16 mouse cellular contexts compared by ENCODE assay signal in the genomic region with DNA sequence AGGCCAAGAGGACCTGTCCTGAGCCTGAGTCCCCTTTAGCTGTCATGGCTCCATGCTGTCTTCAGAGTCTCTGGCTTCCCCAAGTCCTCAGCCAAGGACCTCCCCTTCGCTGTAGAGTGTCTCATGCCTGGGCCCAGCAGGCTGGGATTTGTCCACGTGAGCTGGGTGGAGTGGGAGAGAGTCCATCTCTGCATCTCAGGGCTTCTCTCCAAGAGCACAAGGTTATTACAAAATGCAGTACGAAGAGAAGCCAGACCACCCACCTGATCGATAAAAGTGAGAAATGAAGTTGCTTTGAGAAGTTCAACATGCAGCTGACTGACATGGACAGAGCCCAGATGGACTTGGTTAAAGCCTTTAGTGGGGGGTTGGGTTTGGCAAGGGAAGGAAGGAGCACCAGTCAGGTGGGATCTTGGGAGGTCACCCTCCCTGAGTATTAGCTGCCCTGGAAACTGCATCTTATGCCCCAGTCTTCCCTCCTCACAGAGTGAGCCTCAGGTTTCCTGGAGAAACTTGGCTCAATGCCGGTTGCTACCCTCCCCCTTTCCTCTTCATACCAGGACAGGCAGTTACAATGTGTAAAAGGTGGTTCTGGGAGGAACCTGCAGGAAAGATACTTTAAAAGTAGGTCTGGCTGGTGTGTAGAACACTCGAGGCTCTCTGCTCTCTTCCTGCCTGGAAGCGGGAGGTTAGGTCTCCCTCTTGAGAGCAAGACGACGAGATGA. TPM values are rescaled to one million over a fixed set of nuclear protein-coding genes. Genes with fewer than 3 reads are reported as not detected.
A peak's percentile ranks its signal among the peaks of the same experiment; 100 is the strongest.
DNase-seq lines count a peak whose midpoint lies in the region; ATAC-seq and TF ChIP-seq lines count a peak whose summit lies in the region.
"Had no signal": no experiment of that assay in that cellular context is flagged by ENCODE, and none has a peak within 500 bp of the region (broad histone marks: within the 10 kb centered on the region; RNA-seq: fewer than 3 reads in every experiment).

No protein-coding gene starts in this region.

- H3K9me3 ChIP-seq in stomach, embryonic 14.5 days (ENCODE audit: control insufficient read depth, low read depth, low read length) = no peaks in the 10 kb centered on the region
- no peaks in the 10 kb centered on the region for H3K9me3 ChIP-seq in stomach, postnatal 0 days (ENCODE audit: control insufficient read depth, low read length)
- no peaks in the 10 kb centered on the region for H3K9me3 ChIP-seq in lung, embryonic 16.5 days (ENCODE audit: control insufficient read depth, low read length)
- H3K9me3 ChIP-seq: heart, embryonic 15.5 days; liver, embryonic 15.5 days; midbrain, embryonic 13.5 days had no signal

- H3K27me3 ChIP-seq in stomach, embryonic 14.5 days (ENCODE audit: control insufficient read depth, insufficient read depth, low read length) = no peaks in the 10 kb centered on the region
- no peaks in the 10 kb centered on the region for H3K27me3 ChIP-seq in stomach, postnatal 0 days (ENCODE audit: control insufficient read depth, insufficient read depth, low read length)
- no peaks in the 10 kb centered on the region for H3K27me3 ChIP-seq in lung, embryonic 16.5 days (ENCODE audit: control insufficient read depth, insufficient read depth, low read depth, low read length)
- H3K27me3 ChIP-seq: heart, embryonic 15.5 days; midbrain, embryonic 13.5 days had no signal

- no peak for TF ChIP-seq CTCF in stomach, postnatal 0 days (IDR thresholded peaks at IDR 0.05; ENCODE audit: low read depth)

- peak overlapping the region; percentile 72 for H3K27ac ChIP-seq in stomach, embryonic 14.5 days (ENCODE audit: low read length)
- H3K27ac ChIP-seq in stomach, postnatal 0 days (replicated peaks) = no peak overlapping the region
- peak overlapping the region; percentile 40; the same call in 1 of the 2 replicates for H3K27ac ChIP-seq in lung, embryonic 16.5 days (ENCODE audit: low read length)
- H3K27ac ChIP-seq: heart, embryonic 15.5 days; liver, embryonic 15.5 days; midbrain, embryonic 13.5 days had no signal

- peaks cover 16% of the 10 kb centered on the region for H3K4me1 ChIP-seq in stomach, embryonic 14.5 days (ENCODE audit: control insufficient read depth, insufficient read depth, low read length)
- H3K4me1 ChIP-seq in stomach, postnatal 0 days (replicated peaks; ENCODE audit: control insufficient read depth, insufficient read depth) = no peaks in the 10 kb centered on the region; the same call in 1 of the 2 replicates
- H3K4me1 ChIP-seq in lung, embryonic 16.5 days (replicated peaks; ENCODE audit: control insufficient read depth, insufficient read depth, low read length) = peaks cover 19% of the 10 kb centered on the region

- H3K9ac ChIP-seq in stomach, embryonic 14.5 days (replicated peaks; ENCODE audit: low read depth, low read length) = no peak overlapping the region
- H3K9ac ChIP-seq in stomach, postnatal 0 days (ENCODE audit: low read length) = no peak overlapping the region
- no peak overlapping the region for H3K9ac ChIP-seq in lung, embryonic 16.5 days (ENCODE audit: low read length)
- H3K9ac ChIP-seq: heart, embryonic 15.5 days; liver, embryonic 15.5 days; midbrain, embryonic 13.5 days had no signal

- no peak for TF ChIP-seq EP300 in stomach, postnatal 0 days (optimal IDR thresholded peaks at IDR 0.05)

- no peak overlapping the region for H3K4me3 ChIP-seq in stomach, embryonic 14.5 days (ENCODE audit: low read depth, low read length)
- H3K4me3 ChIP-seq in stomach, postnatal 0 days (ENCODE audit: low read depth, low read length) = no peak overlapping the region
- no peak overlapping the region for H3K4me3 ChIP-seq in lung, embryonic 16.5 days (ENCODE audit: low read length)
- H3K4me3 ChIP-seq: heart, embryonic 15.5 days; liver, embryonic 15.5 days; midbrain, embryonic 13.5 days had no signal

- 51% methylated on average over 9 of the region's 9 CpGs for WGBS in stomach, embryonic 14.5 days
- 44% methylated on average over 9 of the region's 9 CpGs for WGBS in stomach, postnatal 0 days
- WGBS in lung, embryonic 16.5 days = 37% methylated on average over 9 of the region's 9 CpGs

- no peak; the same call in 1 of the 2 replicates for ATAC-seq in stomach, embryonic 14.5 days (ENCODE audit: insufficient number of reproducible peaks, insufficient read depth, low FRiP score, low read depth)
- ATAC-seq in stomach, postnatal 0 days (ENCODE audit: low FRiP score, low TSS enrichment) = no peak
- ATAC-seq in lung, embryonic 16.5 days (ENCODE audit: low read depth) = peak; percentile 14; the same call in 1 of the 2 replicates
- no peak for ATAC-seq in megakaryocyte progenitor cell, adult 5-6 weeks (replicated peaks; ENCODE audit: poor library complexity)
- ATAC-seq: midbrain, embryonic 13.5 days had no signal

- H3K36me3 ChIP-seq in stomach, embryonic 14.5 days (ENCODE audit: control insufficient read depth, insufficient read depth, low read length) = peaks cover 5% of the 10 kb centered on the region; the same call in 1 of the 2 replicates
- peaks cover 7% of the 10 kb centered on the region for H3K36me3 ChIP-seq in stomach, postnatal 0 days (ENCODE audit: control insufficient read depth, insufficient read depth, low read length)
- peaks cover 5% of the 10 kb centered on the region; the same call in 1 of the 2 replicates for H3K36me3 ChIP-seq in lung, embryonic 16.5 days (ENCODE audit: control insufficient read depth, insufficient read depth, low read length)

- no peak overlapping the region for H3K4me2 ChIP-seq in stomach, embryonic 14.5 days (replicated peaks; ENCODE audit: low read depth, low read length)
- H3K4me2 ChIP-seq in stomach, postnatal 0 days (replicated peaks; ENCODE audit: low read depth) = no peak overlapping the region
- H3K4me2 ChIP-seq in lung, embryonic 16.5 days (ENCODE audit: low read depth, low read length) = no peak overlapping the region
- H3K4me2 ChIP-seq: heart, embryonic 15.5 days; liver, embryonic 15.5 days; midbrain, embryonic 13.5 days had no signal

- peak; percentile 44 to 50 for DNase-seq in heart, adult 18-20 months
- no peak for DNase-seq in heart, adult 8-10 months (ENCODE audit: low spot score)
- DNase-seq in stomach, postnatal 0 days (ENCODE audit: low spot score) = no peak
- DNase-seq in ovary, adult 18-20 months (ENCODE audit: low spot score) = no peak
- no peak for DNase-seq in layer of hippocampus, postnatal 36 days
- DNase-seq: cerebellum, adult 9-11 months; thymus, adult 2 months had no signal

RNA-seq across cellular contexts. Expression of a gene that starts 4.9 kb away (rescaled TPM):
- 10 to 100 TPM; 62.0 to 69.1 TPM for total RNA-seq in heart, adult 18-20 months (2021)
- total RNA-seq in heart, adult 8-10 months (2022) = 10 to 100 TPM; 62.8 to 66.2 (median 63.3) TPM
- 55.9 and 66.9 TPM in 2 replicates for polyA plus RNA-seq in stomach, embryonic 14.5 days (2014; fragmentation: Nextera tagmentation; extraction: Ambion mirVana)
- 48.0 and 49.5 TPM in 2 replicates for polyA plus RNA-seq in stomach, postnatal 0 days (2015; fragmentation: Nextera tagmentation; extraction: Ambion mirVana)
- polyA plus RNA-seq in lung, embryonic 16.5 days (2015; fragmentation: Nextera tagmentation; extraction: Ambion mirVana) = 48.0 and 62.6 TPM in 2 replicates
- total RNA-seq in megakaryocyte progenitor cell, adult 5-6 weeks (2015) = 41.5 and 52.4 TPM in 2 replicates
- 18.0 and 27.9 TPM in 2 replicates for total RNA-seq in megakaryocyte progenitor cell, adult 5-6 weeks (2017)
- total RNA-seq in layer of hippocampus, postnatal 36 days (2021) = 10 to 100 TPM; 79.1 to 87.3 TPM

RNA-seq across cellular contexts. Expression of a gene that starts 5.1 kb away (rescaled TPM):
- total RNA-seq in heart, adult 18-20 months (2021) = 1 to 10 TPM; 3.6 to 4.0 TPM
- total RNA-seq in heart, adult 8-10 months (2022) = 1 to 10 TPM; 3.5 to 5.2 (median 4.4) TPM
- polyA plus RNA-seq in stomach, embryonic 14.5 days (2014; fragmentation: Nextera tagmentation; extraction: Ambion mirVana) = 12.6 and 14.6 TPM in 2 replicates
- polyA plus RNA-seq in stomach, postnatal 0 days (2015; fragmentation: Nextera tagmentation; extraction: Ambion mirVana) = 8.2 TPM in 2 replicates
- 15.0 and 15.2 TPM in 2 replicates for polyA plus RNA-seq in lung, embryonic 16.5 days (2015; fragmentation: Nextera tagmentation; extraction: Ambion mirVana)
- total RNA-seq in megakaryocyte progenitor cell, adult 5-6 weeks (2015) = 30.3 and 31.8 TPM in 2 replicates
- 32.2 and 33.1 TPM in 2 replicates for total RNA-seq in megakaryocyte progenitor cell, adult 5-6 weeks (2017)
- 10 to 100 TPM in 1 of 2 experiments, 1 to 10 TPM in 1; 9.5 to 11.4 TPM for total RNA-seq in layer of hippocampus, postnatal 36 days (2021)

RNA-seq across cellular contexts. Expression of a gene that starts 6.2 kb away (rescaled TPM):
- total RNA-seq in heart, adult 18-20 months (2021) = not detected
- total RNA-seq in heart, adult 8-10 months (2022) = under 1 TPM in 2 of 4 experiments, not detected in 2; 0.24 to 0.57 TPM
- polyA plus RNA-seq in stomach, embryonic 14.5 days (2014; fragmentation: Nextera tagmentation; extraction: Ambion mirVana) = not detected in 2 replicates
- 0.08 TPM in 1 of 2 replicates, not detected in the other for polyA plus RNA-seq in stomach, postnatal 0 days (2015; fragmentation: Nextera tagmentation; extraction: Ambion mirVana)
- polyA plus RNA-seq in lung, embryonic 16.5 days (2015; fragmentation: Nextera tagmentation; extraction: Ambion mirVana) = not detected in 2 replicates
- total RNA-seq in megakaryocyte progenitor cell, adult 5-6 weeks (2015) = 0.12 TPM in 1 of 2 replicates, not detected in the other
- total RNA-seq in megakaryocyte progenitor cell, adult 5-6 weeks (2017) = not detected in 2 replicates
- under 1 TPM in 1 of 2 experiments, not detected in 1; 0.35 TPM for total RNA-seq in layer of hippocampus, postnatal 36 days (2021)
- total RNA-seq: MEL had no signal
- polyA plus RNA-seq: C2C12; heart, embryonic 15.5 days; liver, embryonic 15.5 days; midbrain, embryonic 13.5 days; small intestine, adult 2 months had no signal

RNA-seq across cellular contexts. Expression of a gene that starts 39.6 kb away (rescaled TPM):
- 10 to 100 TPM; 40.8 to 42.7 TPM for total RNA-seq in heart, adult 18-20 months (2021)
- total RNA-seq in heart, adult 8-10 months (2022) = 10 to 100 TPM; 39.5 to 50.6 (median 44.3) TPM
- 394 and 436 TPM in 2 replicates for polyA plus RNA-seq in stomach, embryonic 14.5 days (2014; fragmentation: Nextera tagmentation; extraction: Ambion mirVana)
- 311 and 314 TPM in 2 replicates for polyA plus RNA-seq in stomach, postnatal 0 days (2015; fragmentation: Nextera tagmentation; extraction: Ambion mirVana)
- polyA plus RNA-seq in lung, embryonic 16.5 days (2015; fragmentation: Nextera tagmentation; extraction: Ambion mirVana) = 279 and 290 TPM in 2 replicates
- 258 and 268 TPM in 2 replicates for total RNA-seq in megakaryocyte progenitor cell, adult 5-6 weeks (2015)
- total RNA-seq in megakaryocyte progenitor cell, adult 5-6 weeks (2017) = 117 and 152 TPM in 2 replicates
- total RNA-seq in layer of hippocampus, postnatal 36 days (2021) = 10 to 100 TPM; 61.5 to 65.4 TPM

RNA-seq across cellular contexts. Expression of a gene that starts 48.5 kb away (rescaled TPM):
- total RNA-seq in heart, adult 18-20 months (2021) = 1 to 10 TPM; 2.5 to 2.8 TPM
- total RNA-seq in heart, adult 8-10 months (2022) = 1 to 10 TPM; 1.9 to 2.4 (median 2.2) TPM
- polyA plus RNA-seq in stomach, embryonic 14.5 days (2014; fragmentation: Nextera tagmentation; extraction: Ambion mirVana) = 34.8 and 36.4 TPM in 2 replicates
- 11.8 TPM in 2 replicates for polyA plus RNA-seq in stomach, postnatal 0 days (2015; fragmentation: Nextera tagmentation; extraction: Ambion mirVana)
- polyA plus RNA-seq in lung, embryonic 16.5 days (2015; fragmentation: Nextera tagmentation; extraction: Ambion mirVana) = 39.1 and 41.1 TPM in 2 replicates
- total RNA-seq in megakaryocyte progenitor cell, adult 5-6 weeks (2015) = 52.4 and 62.0 TPM in 2 replicates
- 40.8 and 49.6 TPM in 2 replicates for total RNA-seq in megakaryocyte progenitor cell, adult 5-6 weeks (2017)
- total RNA-seq in layer of hippocampus, postnatal 36 days (2021) = 1 to 10 TPM; 1.4 to 1.9 TPM

Comparison
In these comparisons a context has a peak if more than half of its experiments do, and no peak if none do; other contexts are left out.
1. DNase-seq: peak in heart, adult 18-20 months (2 of 2); none in heart, adult 8-10 months (single experiment), stomach, postnatal 0 days (single experiment), ovary, adult 18-20 months (single experiment) and layer of hippocampus, postnatal 36 days (0 of 2).